In genomic region chr6:128124222-128124971, GRCm38 (mm10) we compare ENCODE assay signal across 8 mouse cellular contexts. TPM values are rescaled to one million over a fixed set of nuclear protein-coding genes. Genes with fewer than 3 reads are reported as not detected.
DNase-seq lines count a peak whose midpoint lies in the region; ATAC-seq and TF ChIP-seq lines count a peak whose summit lies in the region.

No protein-coding gene starts in this region.

- H3K4me2 ChIP-seq in heart, embryonic 12.5 days = peak overlapping the region; percentile 41
- no peak overlapping the region for H3K4me2 ChIP-seq in kidney, embryonic 15.5 days
- peak overlapping the region; percentile 33 for H3K4me2 ChIP-seq in lung, postnatal 0 days (replicated peaks; ENCODE audit: low read depth, low read length)
- H3K4me2 ChIP-seq in hindbrain, embryonic 13.5 days = no peak overlapping the region

- no peaks in the 10 kb centered on the region for H3K27me3 ChIP-seq in heart, embryonic 12.5 days (replicated peaks)
- H3K27me3 ChIP-seq in kidney, embryonic 15.5 days = no peaks in the 10 kb centered on the region
- H3K27me3 ChIP-seq in lung, postnatal 0 days (replicated peaks; ENCODE audit: insufficient read depth, low read length) = no peaks in the 10 kb centered on the region
- no peaks in the 10 kb centered on the region for H3K27me3 ChIP-seq in hindbrain, embryonic 13.5 days

- H3K9me3 ChIP-seq in heart, embryonic 12.5 days (replicated peaks) = no peaks in the 10 kb centered on the region
- H3K9me3 ChIP-seq in kidney, embryonic 15.5 days (replicated peaks) = no peaks in the 10 kb centered on the region
- no peaks in the 10 kb centered on the region for H3K9me3 ChIP-seq in lung, postnatal 0 days (ENCODE audit: low read length)
- no peaks in the 10 kb centered on the region for H3K9me3 ChIP-seq in hindbrain, embryonic 13.5 days

- peak; percentile 79 to 88 for DNase-seq in adrenal gland, adult (ENCODE audit: inconsistent age in 2 of 2, low spot score in 1 of 2)
- no peak for DNase-seq in adrenal gland, postnatal 25 days
- DNase-seq in lung, postnatal 0 days (ENCODE audit: low spot score) = peak; percentile 97
- DNase-seq in embryo, embryonic 10.5 days (ENCODE audit: low spot score) = no peak

- peak; percentile 96 for TF ChIP-seq EP300 in lung, postnatal 0 days (IDR thresholded peaks at IDR 0.05)

- no peak overlapping the region for H3K4me3 ChIP-seq in heart, embryonic 12.5 days
- no peak overlapping the region for H3K4me3 ChIP-seq in kidney, embryonic 15.5 days (replicated peaks)
- H3K4me3 ChIP-seq in lung, postnatal 0 days (ENCODE audit: low read depth, low read length) = no peak overlapping the region
- H3K4me3 ChIP-seq in hindbrain, embryonic 13.5 days = no peak overlapping the region

- WGBS in heart, embryonic 12.5 days = 6% methylated on average over 10 of the region's 10 CpGs
- 57% methylated on average over 10 of the region's 10 CpGs for WGBS in kidney, embryonic 15.5 days
- WGBS in lung, postnatal 0 days = 8% methylated on average over 10 of the region's 10 CpGs
- WGBS in hindbrain, embryonic 13.5 days = 74% methylated on average over 10 of the region's 10 CpGs

- peak overlapping the region; percentile 93 for H3K27ac ChIP-seq in heart, embryonic 12.5 days (ENCODE audit: poor library complexity, severe bottlenecking)
- peak overlapping the region; percentile 80 for H3K27ac ChIP-seq in kidney, embryonic 15.5 days
- peak overlapping the region; percentile 87 for H3K27ac ChIP-seq in lung, postnatal 0 days (ENCODE audit: low read length)
- no peak overlapping the region for H3K27ac ChIP-seq in hindbrain, embryonic 13.5 days

- peaks cover 23% of the 10 kb centered on the region for H3K36me3 ChIP-seq in heart, embryonic 12.5 days
- H3K36me3 ChIP-seq in kidney, embryonic 15.5 days = peaks cover 20% of the 10 kb centered on the region
- no peaks in the 10 kb centered on the region for H3K36me3 ChIP-seq in lung, postnatal 0 days (ENCODE audit: insufficient read depth, low read length)
- H3K36me3 ChIP-seq in hindbrain, embryonic 13.5 days = no peaks in the 10 kb centered on the region

- H3K4me1 ChIP-seq in heart, embryonic 12.5 days (replicated peaks) = peaks cover 84% of the 10 kb centered on the region
- H3K4me1 ChIP-seq in kidney, embryonic 15.5 days = peaks cover 45% of the 10 kb centered on the region
- peaks cover 45% of the 10 kb centered on the region for H3K4me1 ChIP-seq in lung, postnatal 0 days (ENCODE audit: insufficient read depth, low read depth, low read length)
- H3K4me1 ChIP-seq in hindbrain, embryonic 13.5 days (replicated peaks) = peaks cover 28% of the 10 kb centered on the region

- peak; percentile 85 for ATAC-seq in heart, embryonic 12.5 days (ENCODE audit: insufficient number of reproducible peaks, low FRiP score)
- peak; percentile 28 for ATAC-seq in kidney, embryonic 15.5 days (replicated peaks; ENCODE audit: low FRiP score)
- peak; percentile 99 for ATAC-seq in lung, postnatal 0 days
- no peak for ATAC-seq in hindbrain, embryonic 13.5 days (ENCODE audit: low FRiP score)
- no peak for ATAC-seq in activated CD4-positive, CD25-positive, alpha-beta regulatory T cell, adult 4 months

- TF ChIP-seq CTCF in lung, postnatal 0 days (IDR thresholded peaks at IDR 0.05) = peak; percentile 5; the same call in 1 of the 2 replicates

- peak overlapping the region; percentile 4; the same call in 1 of the 2 replicates for H3K9ac ChIP-seq in heart, embryonic 12.5 days
- no peak overlapping the region for H3K9ac ChIP-seq in kidney, embryonic 15.5 days
- H3K9ac ChIP-seq in lung, postnatal 0 days (replicated peaks; ENCODE audit: low read depth) = no peak overlapping the region
- H3K9ac ChIP-seq in hindbrain, embryonic 13.5 days = no peak overlapping the region

RNA-seq across cellular contexts. Expression of gene Tspan9, which starts 19.0 kb away (rescaled TPM):
- total RNA-seq in adrenal gland, postnatal 25 days (2021) = 44.1 and 46.6 TPM in 2 replicates
- polyA plus RNA-seq in heart, embryonic 12.5 days (2016; fragmentation: Nextera tagmentation; extraction: Ambion mirVana) = 172 and 183 TPM in 2 replicates
- 115 and 121 TPM in 2 replicates for polyA plus RNA-seq in kidney, embryonic 15.5 days (2015; fragmentation: Nextera tagmentation; extraction: Ambion mirVana)
- 136 and 158 TPM in 2 replicates for polyA plus RNA-seq in lung, postnatal 0 days (2015; fragmentation: Nextera tagmentation; extraction: Ambion mirVana)
- 32.7 and 35.8 TPM in 2 replicates for polyA plus RNA-seq in hindbrain, embryonic 13.5 days (2015; fragmentation: Nextera tagmentation; extraction: Ambion mirVana)
- polyA plus RNA-seq in activated CD4-positive, CD25-positive, alpha-beta regulatory T cell, adult 4 months (2017; shearing (Covaris generic)) = under 1 TPM; 0.08 to 0.23 TPM

Comparison
In these comparisons a context has a peak if more than half of its experiments do, and no peak if none do; other contexts are left out.
1. DNase-seq: peak in adrenal gland, adult (2 of 2) and lung, postnatal 0 days (single experiment); none in adrenal gland, postnatal 25 days (single experiment) and embryo, embryonic 10.5 days (single experiment).
2. ATAC-seq: peak in heart, embryonic 12.5 days (single experiment), kidney, embryonic 15.5 days (single experiment) and lung, postnatal 0 days (single experiment); none in hindbrain, embryonic 13.5 days (single experiment) and activated CD4-positive, CD25-positive, alpha-beta regulatory T cell, adult 4 months (single experiment).
3. H3K4me2 ChIP-seq: peak in heart, embryonic 12.5 days (single experiment) and lung, postnatal 0 days (single experiment); none in kidney, embryonic 15.5 days (single experiment) and hindbrain, embryonic 13.5 days (single experiment).
4. RNA of gene Tspan9, which starts 19.0 kb away (polyA plus RNA-seq): 172 to 183 TPM in heart, embryonic 12.5 days, 136 to 158 TPM in lung, postnatal 0 days, 115 to 121 TPM in kidney, embryonic 15.5 days and 32.7 to 35.8 TPM in hindbrain, embryonic 13.5 days; 0.08 to 0.23 TPM in activated CD4-positive, CD25-positive, alpha-beta regulatory T cell, adult 4 months; every median in the first group is over 10 times any median in the second.